Mouse (Mus musculus) liver, adult 2 months (tissue): ENCODE measurements around the gene Cntn1. TPM values are rescaled to one million over a fixed set of nuclear protein-coding genes. Genes with fewer than 3 reads are reported as not detected.

Experiments used
- DNase-seq: peaks from one replicate; pipeline ENCODE4 v3.0.0-alpha.2; 2011; ENCODE audit warnings: low read depth, low spot score; ENCODE audit errors: extremely low read depth
- H3K27ac ChIP-seq: fragments of 200-500 bp; replicated peaks from 2 replicates; pipeline ENCODE4 v1.5.1; 2012; ENCODE audit warnings: low read depth, mild to moderate bottlenecking, control low read depth, inconsistent platforms, low read length; ENCODE audit not compliant: insufficient read depth
- H3K27me3 ChIP-seq: fragments of 200-500 bp; 2 replicates; pipeline ENCODE4 v1.6.1; 2012; ENCODE audit warnings: mild to moderate bottlenecking, moderate library complexity, low read length, inconsistent platforms; ENCODE audit not compliant: control insufficient read depth, insufficient read depth
- H3K36me3 ChIP-seq: fragments of 200-500 bp; 2 replicates; pipeline ENCODE4 v1.6.1; 2012; ENCODE audit warnings: low read length, inconsistent platforms; ENCODE audit not compliant: control insufficient read depth, insufficient read depth
- H3K4me1 ChIP-seq: fragments of 200-500 bp; 2 replicates; pipeline ENCODE4 v1.6.1; 2011; ENCODE audit warnings: low read length; ENCODE audit not compliant: control insufficient read depth, insufficient read depth
- H3K4me3 ChIP-seq: fragments of 200-500 bp; 2 replicates; pipeline ENCODE4 v1.5.1; 2011; ENCODE audit warnings: low read depth, mild to moderate bottlenecking, control low read depth, low read length, moderate library complexity; ENCODE audit not compliant: insufficient read depth
- H3K79me2 ChIP-seq: fragments of 200-500 bp; 2 replicates; pipeline ENCODE4 v1.6.1; 2012; ENCODE audit warnings: inconsistent platforms, mild to moderate bottlenecking, low read length, moderate library complexity; ENCODE audit not compliant: control insufficient read depth, insufficient read depth
- H3K9ac ChIP-seq: fragments of 200-500 bp; 2 replicates; pipeline ENCODE4 v1.6.1; 2012; ENCODE audit warnings: low read depth, mild to moderate bottlenecking, control low read depth, inconsistent platforms, low read length
- CTCF ChIP-seq: fragments of 200-500 bp; IDR thresholded peaks from 2 replicates; pipeline ENCODE4 v1.5.1; 2011; ENCODE audit warnings: low read depth, low read length, control low read depth
- POLR2A ChIP-seq: fragments of 200-500 bp; IDR thresholded peaks from 2 replicates; pipeline ENCODE4 v1.6.1; 2011; ENCODE audit warnings: low read length, control low read depth; ENCODE audit not compliant: insufficient read depth; ENCODE audit errors: extremely low read depth
- WGBS: fragments of 180-500 bp; shearing (Covaris S2); methylation state at CpG from one replicate; pipeline ENCODE4 v1.1.7; 2018; 5-methylcytosine and 5-hydroxymethylcytosine counted together
- polyA plus RNA-seq: library from polyadenylated mRNA; depleted of rRNA; stranded (reverse); fragments of >200 nt; gene quantifications from 2 replicates; pipeline ENCODE4 v1.2.3, GENCODE M21; 2012
- total RNA-seq: library from RNA; depleted of rRNA; stranded (reverse); fragments of >200 nt; gene quantifications from 2 replicates; pipeline ENCODE4 v1.2.3, GENCODE M21; 2014

Cntn1 gene
- total and polyA plus RNA-seq, 2 experiments = not detected

DNA sequence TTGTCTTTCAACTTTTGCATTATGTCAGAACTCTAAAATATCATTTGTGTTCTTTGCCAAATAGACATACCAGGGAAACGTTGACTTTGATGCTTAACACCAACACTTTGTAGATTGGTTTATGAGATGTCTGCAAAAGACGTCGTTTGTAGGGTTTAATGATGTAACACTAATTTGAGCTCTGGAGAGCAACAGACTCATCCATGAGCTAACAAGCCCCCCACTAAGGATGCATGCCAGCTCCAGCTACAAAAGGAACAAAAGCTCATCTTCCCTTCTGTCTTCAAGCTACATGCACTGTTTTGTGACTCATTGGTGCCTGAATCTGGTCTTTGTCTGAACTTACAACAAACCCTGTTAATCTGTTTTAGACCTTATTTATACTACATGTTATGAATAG, 28.5 kb downstream of the Cntn1 start:
- H3K79me2 ChIP-seq = no peaks in the 10 kb centered on the region
- TF ChIP-seq POLR2A = no peak
- no peak for TF ChIP-seq CTCF
- WGBS = 79% methylated on average over 3 of the region's 3 CpGs

DNA sequence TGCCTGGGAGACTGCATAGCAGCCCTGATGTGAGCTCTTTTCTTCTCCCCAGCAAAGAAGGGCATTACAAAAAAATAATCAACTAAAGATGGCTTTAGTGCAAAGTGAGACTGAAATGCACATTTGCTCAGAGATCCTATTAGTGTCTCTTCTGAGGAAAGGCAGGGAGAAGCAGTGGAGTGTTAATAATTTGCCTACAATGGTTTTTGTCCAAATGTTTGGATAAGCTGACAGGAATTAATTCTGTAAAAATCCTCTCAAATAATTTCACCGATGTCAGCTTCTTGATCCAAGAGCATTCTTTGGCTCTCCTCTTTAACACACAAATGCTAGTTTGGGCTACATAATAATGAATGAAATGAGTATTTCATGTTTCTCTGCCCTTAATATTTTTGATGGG, 34.9 kb downstream of the Cntn1 start:
- Histone ChIP-seq H3K27me3 (no peaks in the 10 kb centered on the region; the same call in 1 of the 2 replicates), H3K4me3 (no peak overlapping the region), H3K4me1 (no peaks in the 10 kb centered on the region), H3K36me3 (no peaks in the 10 kb centered on the region), H3K79me2 (no peaks in the 10 kb centered on the region), H3K9ac (no peak overlapping the region), H3K27ac (no peak overlapping the region)
- no peak for DNase-seq
- TF ChIP-seq POLR2A (no peak), CTCF (no peak)
- 85% methylated on average over 1 of the region's 1 CpGs for WGBS

More for the DNA sequence above, 28.5 kb downstream of the Cntn1 start:
- Histone ChIP-seq H3K4me1 (no peaks in the 10 kb centered on the region), H3K27me3 (no peaks in the 10 kb centered on the region), H3K36me3 (no peaks in the 10 kb centered on the region), H3K9ac (no peak overlapping the region), H3K4me3 (no peak overlapping the region), H3K27ac (no peak overlapping the region)
- DNase-seq = no peak

GRCm38 (mm10) chr15:92087691-92088286, 36.8 kb downstream of the Cntn1 start:
- H3K4me1 ChIP-seq = no peaks in the 10 kb centered on the region
- no peaks in the 10 kb centered on the region for H3K79me2 ChIP-seq
- 75% methylated on average over 6 of the region's 6 CpGs for WGBS
- TF ChIP-seq CTCF (no peak), POLR2A (no peak)
- no peaks in the 10 kb centered on the region; the same call in 1 of the 2 replicates for H3K27me3 ChIP-seq
- H3K36me3 ChIP-seq = no peaks in the 10 kb centered on the region
- no peak for DNase-seq
- no peak overlapping the region for H3K4me3 ChIP-seq
- H3K9ac ChIP-seq = no peak overlapping the region
- no peak overlapping the region for H3K27ac ChIP-seq

- no peaks in the 10 kb centered on the region for H3K79me2 ChIP-seq
- DNase-seq = no peak
- no peak overlapping the region for H3K9ac ChIP-seq
- TF ChIP-seq POLR2A (no peak), CTCF (no peak)
- no peaks in the 10 kb centered on the region for H3K36me3 ChIP-seq
- WGBS = 82% methylated on average over 6 of the region's 6 CpGs
- no peak overlapping the region for H3K27ac ChIP-seq
- H3K4me1 ChIP-seq = no peaks in the 10 kb centered on the region
- peaks cover 2% of the 10 kb centered on the region; the same call in 1 of the 2 replicates for H3K27me3 ChIP-seq
- H3K4me3 ChIP-seq = no peak overlapping the region
These were observed 39.8 kb downstream of the Cntn1 start for GRCm38 (mm10) chr15:92090787-92091186.

- Histone ChIP-seq H3K27me3 (peaks cover 2% of the 10 kb centered on the region; the same call in 1 of the 2 replicates), H3K4me1 (no peaks in the 10 kb centered on the region), H3K79me2 (no peaks in the 10 kb centered on the region), H3K9ac (no peak overlapping the region), H3K27ac (no peak overlapping the region), H3K36me3 (no peaks in the 10 kb centered on the region), H3K4me3 (no peak overlapping the region)
- no peak for DNase-seq
- WGBS = 67% methylated on average over 3 of the region's 3 CpGs
- TF ChIP-seq POLR2A (no peak), CTCF (no peak)
These were observed 41.1 kb downstream of the Cntn1 start for GRCm38 (mm10) chr15:92092041-92092440.

GRCm38 (mm10) chr15:92099410-92100174, 48.6 kb downstream of the Cntn1 start:
- H3K4me3 ChIP-seq = no peak overlapping the region
- H3K9ac ChIP-seq = no peak overlapping the region
- H3K27me3 ChIP-seq = no peaks in the 10 kb centered on the region
- H3K79me2 ChIP-seq = no peaks in the 10 kb centered on the region
- 58% methylated on average over 5 of the region's 5 CpGs for WGBS
- H3K27ac ChIP-seq = no peak overlapping the region
- H3K36me3 ChIP-seq = no peaks in the 10 kb centered on the region
- TF ChIP-seq CTCF = no peak
- TF ChIP-seq POLR2A = no peak
- no peaks in the 10 kb centered on the region for H3K4me1 ChIP-seq
- no peak for DNase-seq
